Mouse (Mus musculus) gastrocnemius, adult 8-10 months (tissue): ENCODE data around the gene Lingo1. TPM values are rescaled to one million over a fixed set of nuclear protein-coding genes. Genes with fewer than 3 reads are reported as not detected.

Experiments
- DNase-seq, 2 experiments: peaks; one replicate each; pipeline ENCODE4 v3.0.0; 2022; ENCODE audit warnings: low spot score in 2 of 2
- total RNA-seq, 4 experiments: library from RNA; stranded (reverse); gene quantifications; 2 replicates each; pipeline ENCODE4 v1.2.4; 2022

Gene Lingo1
- under 1 TPM; 0.22 to 0.92 (median 0.67) TPM for total RNA-seq

DNA sequence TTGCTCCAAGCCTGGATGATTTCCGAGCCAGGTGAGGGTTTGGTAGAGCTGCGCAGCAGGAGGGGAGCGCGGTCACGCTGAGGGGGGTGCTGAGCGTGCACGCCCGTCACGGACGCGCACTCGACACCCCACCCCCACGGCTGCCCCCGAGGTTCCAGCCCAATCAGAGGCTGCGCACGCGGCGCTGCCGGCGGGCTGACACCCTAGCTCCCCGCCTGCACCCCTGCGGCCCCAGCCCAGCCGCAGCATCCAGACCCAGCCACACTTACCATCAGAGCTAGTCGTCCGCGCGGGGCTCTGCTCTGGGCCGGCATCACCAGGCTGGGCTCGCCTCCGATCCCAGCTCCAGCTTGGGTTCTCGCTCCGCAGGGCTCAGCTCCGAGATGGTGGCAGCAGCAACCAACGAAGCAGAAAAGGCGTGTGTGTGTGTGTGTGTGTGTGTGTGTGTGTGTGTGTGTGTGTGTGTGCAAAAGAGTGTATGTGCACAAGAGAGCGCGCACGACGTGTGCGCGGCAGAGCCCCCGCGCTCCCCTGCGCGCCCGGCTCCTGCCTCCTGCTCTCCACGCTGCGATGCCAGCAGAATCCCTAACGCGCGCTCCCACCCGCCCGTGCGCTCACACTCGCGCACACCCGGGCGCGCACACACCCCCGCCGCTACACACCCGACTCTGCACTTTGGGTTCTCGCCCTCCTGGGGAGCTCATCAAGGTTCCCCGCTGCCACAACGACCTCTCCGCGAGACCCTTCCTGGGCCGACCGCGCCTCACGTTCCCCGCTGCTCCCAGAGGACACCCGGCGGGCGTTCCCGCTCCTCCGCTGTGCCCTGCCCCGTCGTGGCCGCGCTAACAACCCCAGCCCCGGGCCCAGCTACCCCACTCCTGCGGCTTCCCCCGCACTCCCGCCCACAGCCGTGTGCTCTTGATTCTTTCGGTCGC is at the start of gene Lingo1:
Lingo1 (minus strand) TSS at position 748 of the 935 bp plus-strand sequence.
- DNase-seq, result no peak

DNA sequence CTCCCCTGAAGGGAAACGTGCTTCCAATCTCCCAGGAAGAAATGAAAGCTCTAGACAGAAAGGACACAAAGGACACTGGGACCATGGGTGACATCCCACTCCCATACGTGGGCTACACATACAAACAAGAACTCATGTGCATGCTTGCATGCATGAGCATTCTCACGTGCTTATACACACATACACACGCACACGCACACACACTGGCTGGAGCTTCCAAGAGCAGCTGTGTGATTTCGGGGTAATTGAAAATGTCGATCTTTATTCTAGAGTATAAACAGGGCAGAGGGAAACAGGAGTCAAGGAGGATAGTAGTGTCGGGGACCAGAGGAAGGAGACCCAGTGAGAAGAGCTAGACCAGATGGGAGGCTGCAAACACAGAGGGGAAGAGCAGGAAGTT is 48.4 kb upstream of the Lingo1 start:
- no peak for DNase-seq

DNA sequence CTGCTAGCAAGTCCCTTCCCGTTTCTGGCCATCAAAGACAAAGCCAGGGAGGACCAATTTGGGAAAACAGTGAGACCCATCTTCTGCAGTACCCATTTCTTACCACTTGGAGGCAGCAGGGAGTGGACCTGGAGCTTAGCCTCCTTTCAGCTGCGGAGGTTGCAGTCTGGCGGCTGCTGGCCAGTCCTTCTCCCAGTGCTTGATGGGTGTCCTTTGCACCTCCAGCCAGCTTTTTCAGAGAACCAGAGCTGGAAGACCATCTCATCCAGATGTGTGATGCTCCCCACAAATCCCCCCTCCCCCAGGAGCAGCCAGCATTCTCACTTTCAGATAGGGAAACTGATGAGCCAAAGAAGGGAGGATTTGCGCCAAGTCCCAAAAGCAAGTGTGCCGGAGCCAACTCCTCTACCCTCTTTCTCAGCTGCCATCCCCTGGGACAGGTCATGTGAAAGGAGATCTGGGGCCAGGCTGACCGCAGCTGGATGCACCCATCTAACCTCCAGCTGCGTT is 47.5 kb upstream of the Lingo1 start:
- peak; percentile 69 to 79 for DNase-seq

DNA sequence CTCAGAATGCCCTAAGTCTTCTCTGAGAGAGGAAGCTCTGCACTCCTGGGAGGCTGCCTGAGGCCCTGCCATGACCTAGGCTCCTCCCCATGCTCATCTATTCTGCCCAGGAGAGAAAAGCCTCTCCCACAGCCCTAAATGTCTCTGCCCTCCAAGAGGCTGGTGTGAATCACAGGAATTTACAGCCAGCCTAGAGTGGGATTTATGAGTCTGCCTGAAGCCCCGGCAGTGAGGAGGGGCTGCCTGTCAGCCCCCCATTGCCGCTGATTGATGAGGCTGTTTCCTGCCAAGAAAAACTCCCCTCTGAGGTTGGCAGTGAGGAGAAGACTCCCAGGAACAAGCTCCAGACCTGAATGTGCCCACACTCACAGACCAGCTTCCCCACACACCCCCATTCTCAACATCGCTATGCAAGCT is 46.0 kb upstream of the Lingo1 start:
- no peak for DNase-seq

DNA sequence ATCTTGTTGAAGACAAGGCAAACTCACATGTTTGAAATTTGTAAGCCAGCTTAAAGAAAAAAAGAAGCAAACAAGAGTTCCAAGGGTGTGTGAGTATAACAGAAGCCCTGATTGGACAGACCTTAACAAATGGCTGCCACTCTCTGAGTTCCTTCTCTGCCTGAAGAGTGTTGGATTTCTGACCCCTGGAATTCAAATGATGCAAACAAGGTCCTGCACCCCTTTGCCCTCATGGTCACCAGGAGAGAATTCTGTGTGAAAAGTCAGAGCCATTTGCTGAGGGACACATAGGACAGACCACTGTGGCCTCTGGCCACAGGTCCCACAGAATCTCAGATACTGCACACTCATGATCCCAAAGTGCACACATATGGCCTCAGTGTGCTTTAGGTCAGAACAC is 45.6 kb upstream of the Lingo1 start:
- no peak for DNase-seq

DNA sequence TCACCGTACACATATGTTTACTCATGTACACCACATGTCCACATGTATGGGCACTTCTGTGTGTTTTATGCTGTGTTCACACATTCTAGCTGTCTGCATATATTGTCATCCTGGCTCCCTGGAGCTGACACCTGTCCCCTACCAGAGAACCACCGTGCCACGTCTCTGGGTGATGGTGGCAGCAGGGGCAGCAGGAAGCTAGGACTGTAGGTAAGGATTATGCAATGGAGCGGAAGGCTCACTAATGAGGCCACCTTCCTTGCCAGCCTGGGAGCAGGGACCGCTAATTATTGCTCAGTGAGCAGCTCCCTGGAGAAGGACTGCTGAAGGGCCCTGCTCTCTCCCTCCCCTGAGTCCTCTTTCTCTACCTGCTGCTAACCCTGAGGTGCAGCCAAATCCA is 44.5 kb upstream of the Lingo1 start:
- no peak for DNase-seq

DNA sequence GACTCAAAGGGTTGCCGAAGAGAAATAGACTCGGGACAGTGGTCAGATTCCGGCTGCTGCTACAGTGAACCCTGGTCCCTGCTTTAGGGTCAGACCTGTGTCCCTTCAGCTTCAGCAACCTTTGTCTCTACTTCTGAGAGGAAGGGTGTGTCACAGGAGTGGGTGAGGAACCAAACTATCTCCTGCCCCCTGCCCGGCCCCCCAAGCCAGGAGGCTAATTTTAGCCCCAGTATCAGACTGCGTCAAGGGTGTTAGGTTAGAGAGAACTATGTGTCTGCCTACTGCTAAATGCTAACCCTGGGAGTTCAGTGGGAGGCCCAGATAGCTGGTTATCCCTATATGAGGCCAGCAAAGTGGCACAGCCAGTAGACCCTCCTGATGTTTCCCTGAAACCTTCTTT is 38.9 kb upstream of the Lingo1 start:
- DNase-seq, result no peak

DNA sequence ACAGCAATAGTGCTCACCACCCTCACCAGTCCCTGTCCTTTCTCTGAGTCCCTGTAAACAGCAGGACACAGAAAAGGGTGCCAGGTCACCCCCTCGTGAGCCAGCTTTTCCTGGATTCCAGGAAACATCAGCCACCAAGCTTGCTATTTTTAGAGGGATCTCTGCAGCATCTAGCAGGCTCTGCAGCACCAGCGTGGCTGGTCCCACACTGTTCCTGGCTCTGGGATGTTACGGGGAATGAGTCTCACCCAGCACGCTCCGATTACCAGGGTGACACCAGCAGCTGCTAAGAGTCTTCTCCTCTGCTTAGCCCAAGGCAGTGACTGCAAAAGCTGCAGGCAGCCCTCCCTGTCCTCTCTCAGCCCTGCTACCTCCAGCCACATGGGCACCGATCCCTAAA is 36.6 kb upstream of the Lingo1 start:
- DNase-seq, result peak; percentile 34 to 41

DNA sequence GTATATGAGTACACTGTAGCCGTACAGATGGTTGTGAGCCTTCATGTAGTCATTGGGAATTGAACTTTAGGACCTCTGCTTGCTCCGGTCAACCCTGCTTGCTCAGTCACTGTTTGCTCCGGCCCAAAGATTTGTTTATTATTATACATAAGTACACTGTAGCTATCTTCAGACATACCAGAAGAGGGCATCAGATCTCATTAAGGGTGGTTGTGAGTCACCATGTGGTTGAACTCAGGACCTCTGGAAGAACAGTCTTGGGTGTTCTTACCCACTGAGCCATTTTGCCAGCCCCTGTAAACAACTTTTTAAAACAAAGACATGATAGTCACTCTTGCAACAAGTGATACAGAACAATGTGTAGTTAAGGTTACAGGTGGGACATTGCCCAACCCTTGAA is 35.6 kb upstream of the Lingo1 start:
- no peak for DNase-seq

DNA sequence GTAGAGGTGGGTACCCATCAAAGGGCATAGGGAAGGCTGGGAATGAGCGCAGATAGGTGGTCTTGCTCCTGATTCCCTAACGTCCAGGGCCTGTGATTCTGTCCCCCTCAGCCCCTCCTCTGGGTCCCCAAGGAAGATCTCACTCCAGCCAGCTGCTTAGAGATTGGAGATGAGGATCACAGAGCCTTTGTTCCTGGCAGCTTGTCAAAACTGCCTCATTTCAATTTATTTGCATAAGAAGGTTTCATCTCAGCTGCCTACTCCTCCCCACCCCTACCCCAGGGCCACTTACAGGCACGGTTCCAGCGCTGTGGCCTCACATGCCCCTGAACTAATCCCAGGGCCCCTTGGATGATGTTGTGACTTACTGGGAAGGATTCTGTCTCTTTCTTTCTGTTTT is 33.9 kb upstream of the Lingo1 start:
- DNase-seq, result no peak

DNA sequence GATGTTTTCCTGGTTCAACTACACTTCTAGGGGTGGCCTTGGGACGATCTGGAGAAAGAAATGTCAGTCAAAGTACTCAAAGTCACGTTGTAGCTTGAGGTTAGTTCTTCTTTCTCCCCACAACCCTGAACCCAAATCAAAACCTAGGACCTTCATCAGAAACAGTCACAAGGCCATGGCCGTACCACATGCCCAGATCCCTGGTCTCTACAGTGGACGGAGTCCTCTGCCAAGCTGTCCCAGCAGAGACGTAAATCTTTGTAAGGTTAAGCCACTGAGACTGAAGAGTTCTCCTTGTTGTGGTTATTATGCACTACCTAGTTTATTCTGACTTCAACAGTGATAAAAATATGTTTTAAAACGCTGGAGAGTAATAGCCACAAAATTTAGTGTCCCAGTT is 32.6 kb upstream of the Lingo1 start:
- DNase-seq, result no peak

DNA sequence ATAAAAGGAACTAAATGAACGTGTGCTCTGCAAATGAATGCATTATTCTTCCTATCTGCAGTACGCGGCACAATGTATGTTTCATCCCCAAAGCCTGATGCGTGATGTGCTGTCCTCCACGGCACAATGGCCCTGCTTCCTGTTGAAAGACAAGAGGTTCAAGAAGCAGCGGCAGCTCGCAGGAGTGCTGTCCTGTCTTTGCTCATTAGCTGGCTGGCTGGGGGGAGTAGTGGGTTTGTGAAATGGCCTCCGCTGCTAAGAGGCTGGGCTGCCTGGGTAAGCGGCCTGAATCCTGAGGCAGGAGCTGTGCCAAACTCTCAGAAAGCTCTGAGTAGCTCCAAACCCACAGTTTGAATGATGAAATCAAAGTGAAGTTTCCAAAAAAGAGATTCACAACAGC is 31.9 kb upstream of the Lingo1 start:
- no peak for DNase-seq

DNA sequence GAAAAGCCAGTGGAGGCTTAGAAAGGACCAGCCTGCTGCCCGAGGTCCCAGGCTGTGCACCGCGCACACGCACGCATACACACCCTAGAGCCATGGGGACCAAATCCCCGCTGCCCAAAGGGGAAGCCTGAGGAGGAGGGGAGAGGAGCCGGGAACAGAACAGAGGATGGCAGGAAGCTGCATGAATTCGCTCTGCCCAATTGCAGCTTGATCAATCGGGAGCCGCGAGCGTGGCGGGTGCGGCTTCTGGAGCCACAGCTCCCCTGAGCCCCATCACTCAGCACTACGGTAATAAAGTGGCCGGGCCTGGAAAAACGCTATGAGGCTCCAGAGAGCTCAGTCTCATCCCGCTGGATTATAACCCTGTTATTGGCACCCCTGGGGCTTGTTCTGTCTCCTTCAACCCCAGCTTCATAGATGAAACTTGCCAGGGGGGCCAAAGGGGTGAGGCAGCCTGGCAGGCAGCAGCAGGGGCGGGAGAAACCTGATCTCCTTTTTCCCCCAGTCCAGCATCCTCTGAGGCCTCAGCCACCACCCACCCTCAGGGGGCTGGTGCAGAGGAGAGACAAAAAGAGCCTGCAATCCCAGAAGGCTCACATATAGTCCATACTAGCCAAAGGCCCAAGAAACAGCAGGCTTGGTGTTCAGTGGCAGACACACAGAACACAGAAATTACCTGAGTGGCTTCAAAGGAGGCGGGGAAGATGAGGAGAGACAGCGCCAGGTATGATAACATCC is 29.4 kb upstream of the Lingo1 start:
- DNase-seq, result no peak

DNA sequence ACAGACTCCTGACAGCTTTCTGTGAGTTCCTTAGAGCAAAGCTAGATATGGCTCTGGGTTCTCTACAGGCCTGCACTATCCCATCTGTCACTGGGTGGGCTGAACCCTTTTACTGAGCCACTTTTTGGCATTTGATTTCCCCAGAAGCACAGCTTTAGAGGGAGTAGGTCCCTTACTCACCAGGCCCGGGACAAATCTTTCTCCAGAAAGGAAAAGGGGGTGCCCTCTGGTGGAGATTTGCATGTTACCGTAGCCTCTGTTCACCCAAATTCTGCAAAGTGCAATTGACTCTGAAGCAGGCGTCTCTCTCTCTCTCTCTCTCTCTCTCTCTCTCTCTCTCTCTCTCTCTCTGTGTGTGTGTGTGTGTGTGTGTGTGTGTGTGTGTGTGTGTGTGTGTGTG is 28.6 kb upstream of the Lingo1 start:
- no peak for DNase-seq

DNA sequence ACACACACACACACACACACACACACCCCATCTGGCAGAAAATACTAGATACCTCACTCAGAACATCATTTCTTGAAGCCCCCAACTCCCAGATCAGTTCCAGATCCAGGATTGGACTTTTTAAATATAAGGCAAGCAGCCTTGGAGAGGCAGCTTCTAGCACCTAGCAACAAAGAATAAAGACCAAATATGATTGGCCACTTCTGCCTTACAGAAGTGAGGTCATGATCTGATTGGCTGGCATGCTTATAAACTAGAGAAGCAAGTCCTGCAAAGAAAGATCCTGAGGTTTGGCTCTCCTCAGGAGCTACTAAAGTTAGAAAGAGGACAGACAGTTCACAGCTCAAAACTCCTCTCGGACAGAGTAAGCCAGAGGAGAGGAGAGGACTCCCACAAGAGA is 14.6 kb upstream of the Lingo1 start:
- no peak for DNase-seq

DNA sequence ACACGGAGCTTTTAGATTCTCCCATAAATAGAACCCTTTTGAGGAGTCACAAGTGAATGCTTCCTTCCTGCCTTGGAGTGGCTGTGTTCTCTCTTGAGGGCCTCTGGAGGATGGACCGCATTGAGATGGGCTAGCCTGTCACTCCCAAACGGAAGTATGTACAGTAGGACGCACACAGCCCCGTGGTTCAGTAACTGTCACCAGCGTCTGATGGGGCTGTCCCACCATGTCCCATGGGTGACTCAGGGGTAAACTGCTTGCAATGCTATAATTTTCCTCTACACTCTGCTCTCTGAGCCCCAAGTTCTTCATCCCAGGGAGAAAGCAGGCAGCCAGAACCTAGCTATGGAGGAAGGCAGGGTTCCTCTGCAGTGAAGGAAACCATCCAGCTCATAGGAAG is 11.7 kb upstream of the Lingo1 start:
- DNase-seq, result no peak

DNA sequence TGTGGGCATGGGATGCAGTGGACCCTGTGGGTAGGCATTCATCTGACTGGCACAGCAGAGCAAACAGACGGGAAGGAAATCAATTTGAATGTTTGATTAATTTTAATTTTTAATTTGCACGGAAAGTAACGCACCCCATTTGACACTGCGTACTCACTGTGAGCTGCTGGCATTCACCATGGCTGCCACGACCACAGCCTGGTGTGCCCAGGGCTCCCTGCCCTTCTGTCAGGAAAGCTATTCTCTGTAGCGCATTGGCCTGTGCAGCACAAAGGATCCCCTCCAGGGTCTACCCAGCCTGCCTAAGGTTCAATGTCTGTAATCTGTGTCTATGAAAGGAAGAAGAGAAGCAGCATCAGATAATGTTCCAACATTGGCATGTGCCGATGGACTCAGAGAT is 6.9 kb upstream of the Lingo1 start:
- no peak for DNase-seq

DNA sequence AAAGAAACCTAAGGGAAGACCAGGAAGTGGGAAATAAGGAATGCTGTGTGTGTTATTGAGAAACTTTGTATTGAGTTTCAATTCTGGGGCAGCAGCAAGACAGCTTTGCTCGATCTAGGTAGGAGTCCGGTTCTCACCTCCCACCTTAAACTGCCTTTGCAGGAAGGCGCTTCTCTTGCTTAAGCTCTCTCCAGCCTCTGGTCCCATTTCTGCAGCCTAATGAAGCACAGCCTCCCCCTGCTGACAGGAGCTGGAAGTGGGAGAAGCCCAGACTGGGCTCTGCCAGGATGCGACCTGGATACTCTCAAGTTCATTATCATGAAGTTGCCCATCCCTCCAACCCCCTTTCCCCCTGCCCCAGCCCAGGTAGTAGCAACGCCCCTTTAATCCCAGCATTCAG is 1.6 kb upstream of the Lingo1 start:
- DNase-seq, result peak; percentile 37 to 39

DNA sequence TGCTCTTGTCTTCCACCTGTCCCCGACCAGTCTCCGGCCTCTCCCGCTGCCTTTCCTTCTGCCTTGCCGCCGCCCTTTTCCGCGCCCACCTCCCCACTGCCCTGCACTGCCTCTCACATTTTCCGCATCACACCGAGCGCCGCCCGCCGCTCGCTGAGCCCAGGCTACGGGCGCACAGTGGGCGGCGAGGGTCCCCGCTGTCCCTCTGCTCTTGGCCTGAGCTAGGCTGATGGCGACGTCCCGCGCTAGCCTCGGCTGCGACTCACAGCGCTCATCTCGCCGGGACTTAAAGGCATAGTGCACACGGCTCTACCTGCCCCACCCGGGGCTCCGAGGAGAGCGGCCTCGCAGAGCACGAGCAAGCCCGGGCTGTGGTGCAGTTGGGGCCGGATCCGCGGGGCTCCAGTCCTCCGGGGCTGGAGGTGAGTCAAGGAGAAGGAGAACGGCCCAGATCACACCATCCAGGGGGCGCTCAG is 426 bp upstream of the Lingo1 start:
- no peak for DNase-seq

DNA sequence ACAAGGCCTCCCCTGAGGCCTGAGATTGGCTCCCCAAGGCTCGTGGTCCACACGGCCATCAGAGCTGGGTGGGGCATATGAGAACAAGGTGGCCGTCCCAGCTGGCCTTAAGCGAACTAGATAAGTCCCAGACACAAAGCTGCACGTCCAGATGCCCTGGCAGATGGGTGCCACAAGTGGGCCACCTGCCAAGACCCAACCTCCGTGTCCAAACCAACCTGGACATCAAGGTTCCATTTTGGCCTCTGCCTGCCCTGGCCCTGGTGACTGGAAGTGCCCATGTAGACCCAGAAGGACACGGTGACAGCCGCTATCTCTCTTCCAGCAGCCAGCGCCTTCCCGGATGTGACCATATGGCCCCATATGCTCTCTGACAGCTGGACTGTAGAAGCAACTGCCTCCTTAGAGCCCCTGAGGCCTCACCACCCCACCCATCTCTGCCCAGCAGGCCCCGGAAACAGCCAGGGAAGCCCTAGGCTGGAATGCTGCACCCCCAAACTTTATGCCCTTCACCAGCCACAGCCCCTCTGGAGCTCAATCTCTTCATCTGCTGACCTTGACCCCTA is 4.5 kb downstream of the Lingo1 start:
- no peak for DNase-seq

DNA sequence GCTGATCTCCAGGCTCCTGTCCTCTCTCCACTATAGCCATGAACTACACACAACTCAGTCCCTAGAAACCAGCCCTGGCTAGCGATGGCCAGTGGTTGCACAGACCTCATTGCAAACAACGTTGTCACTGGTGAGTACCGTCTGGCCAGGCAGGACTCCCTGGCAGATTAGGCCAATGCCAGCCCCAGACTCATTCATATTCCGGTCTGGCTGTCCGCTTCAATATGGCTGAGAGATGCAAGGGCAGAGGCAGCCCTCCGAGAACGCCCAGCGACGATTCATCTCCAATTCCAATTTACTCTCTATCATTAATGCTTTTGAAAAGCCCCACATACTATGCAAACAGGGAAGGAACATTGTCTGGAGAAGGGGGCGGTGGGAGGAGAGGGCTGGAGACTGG is 11.7 kb downstream of the Lingo1 start:
- DNase-seq, result no peak
